Mouse (Mus musculus): ENCODE results near the gene Gm3194.
"Not testable (repeated sequence)": the region's sequence is repeated elsewhere in the genome, so short reads cannot be mapped to it uniquely, and the experiment has no call there.

- TF ChIP-seq POLR2A (IDR thresholded peaks at IDR 0.05; ENCODE audit: insufficient read length, low read depth); CEBPB (IDR thresholded peaks at IDR 0.05; ENCODE audit: insufficient read depth, poor library complexity, severe bottlenecking); TCF12 (IDR thresholded peaks at IDR 0.05; ENCODE audit: insufficient read depth, poor library complexity, severe bottlenecking); POLR2AphosphoS2 (IDR thresholded peaks at IDR 0.05; ENCODE audit: insufficient read length, low read depth): not testable (repeated sequence)
Measured at GRCm38 (mm10) chr14:5460469-5460868, 5.2 kb upstream of the Gm3194 start.
